Mouse (Mus musculus) megakaryocyte, embryonic 14.5 days (primary cell): ENCODE measurements around the gene Cemip.

Experiments
- FLI1 ChIP-seq: IDR thresholded peaks from 2 replicates; pipeline ENCODE4 v1.6.1; 2012; ENCODE audit warnings: low read length, inconsistent platforms, mixed read lengths
- GATA1 ChIP-seq: IDR thresholded peaks from 3 replicates; pipeline ENCODE4 v1.6.1; 2012; ENCODE audit warnings: mixed read lengths, low read length, inconsistent platforms, borderline replicate concordance

GRCm38 (mm10) chr7:84015050-84015449 lies 71.3 kb downstream of the Cemip start:
- TF ChIP-seq GATA1 (no peak), FLI1 (no peak)
